Mouse (Mus musculus): Measurements from ENCODE around the gene Gm7970. TPM values are rescaled to one million over a fixed set of nuclear protein-coding genes. Genes with fewer than 3 reads are reported as not detected.
"Not testable (repeated sequence)": the region's sequence is repeated elsewhere in the genome, so short reads cannot be mapped to it uniquely, and the experiment has no call there.

The Gm7970 gene
- not detected in 2 replicates for polyA plus RNA-seq (2015; fragmentation: Nextera tagmentation; extraction: Ambion mirVana)

DNA sequence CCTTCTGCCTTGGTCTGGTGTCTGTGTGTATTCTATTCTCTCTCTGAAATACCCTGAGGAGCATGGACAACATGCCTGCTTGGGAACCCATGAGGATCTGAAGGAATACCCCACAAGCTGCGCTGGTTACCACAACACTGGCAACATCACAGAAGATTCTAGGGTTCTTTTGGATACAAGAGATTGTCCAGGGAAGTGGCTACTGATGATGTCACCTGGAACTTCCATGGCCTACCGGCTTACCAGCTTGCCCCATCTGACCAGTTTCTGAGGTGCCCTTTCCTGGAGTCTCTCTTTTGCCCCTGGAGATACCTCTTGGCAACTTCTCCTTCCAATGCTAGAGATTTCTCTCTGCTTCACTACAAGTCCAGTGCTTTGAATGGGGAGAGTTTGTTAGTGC is at the start of gene Gm7970:
Gene Gm7970, minus strand, starts transcription at position 101 of the 400 bp plus-strand sequence.
- H3K27me3 ChIP-seq; H3K4me1 ChIP-seq (replicated peaks); H3K36me3 ChIP-seq; H3K4me2 ChIP-seq; H3K27ac ChIP-seq (replicated peaks); ATAC-seq (ENCODE audit: low FRiP score, low read depth); H3K9ac ChIP-seq; H3K4me3 ChIP-seq; H3K9me3 ChIP-seq: not testable (repeated sequence)
- WGBS: no CpG with 5 or more reads among the region's 2 CpGs

DNA sequence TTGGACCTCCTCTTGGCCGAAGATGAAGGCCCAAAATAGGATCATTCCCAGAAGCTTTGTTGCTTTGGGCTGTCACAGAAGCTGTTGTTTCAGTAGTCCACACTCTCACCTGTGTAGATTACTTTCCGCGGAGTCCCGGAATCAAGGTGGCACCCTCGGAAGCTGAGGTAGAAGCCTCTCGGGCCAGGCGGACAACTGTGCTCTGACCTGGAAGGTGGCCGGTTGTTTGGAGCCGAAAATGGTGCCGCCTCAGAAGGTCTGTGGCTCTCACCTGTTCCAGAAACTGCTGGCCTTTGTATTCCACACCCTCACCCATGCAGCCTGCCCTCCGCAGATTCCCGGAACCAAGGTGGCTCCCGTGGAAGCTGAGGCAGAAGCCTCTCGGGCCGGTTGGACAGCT is 45.6 kb upstream of the Gm7970 start:
- WGBS: 92% methylated on average over 15 of the region's 15 CpGs
- not testable (repeated sequence) for H3K9me3 ChIP-seq; H3K4me1 ChIP-seq (replicated peaks); H3K9ac ChIP-seq; H3K27ac ChIP-seq (replicated peaks); H3K4me2 ChIP-seq; H3K36me3 ChIP-seq; H3K27me3 ChIP-seq; H3K4me3 ChIP-seq; ATAC-seq (ENCODE audit: low FRiP score, low read depth)

GRCm38 (mm10) chr14:41586346-41586745 is 31.0 kb upstream of the Gm7970 start:
- H3K36me3 ChIP-seq; H3K4me1 ChIP-seq (replicated peaks); H3K4me2 ChIP-seq; H3K9ac ChIP-seq; H3K4me3 ChIP-seq; H3K27me3 ChIP-seq; H3K9me3 ChIP-seq; ATAC-seq (ENCODE audit: low FRiP score, low read depth); H3K27ac ChIP-seq (replicated peaks): not testable (repeated sequence)
- WGBS: 70% methylated on average over 1 of the region's 1 CpGs

DNA sequence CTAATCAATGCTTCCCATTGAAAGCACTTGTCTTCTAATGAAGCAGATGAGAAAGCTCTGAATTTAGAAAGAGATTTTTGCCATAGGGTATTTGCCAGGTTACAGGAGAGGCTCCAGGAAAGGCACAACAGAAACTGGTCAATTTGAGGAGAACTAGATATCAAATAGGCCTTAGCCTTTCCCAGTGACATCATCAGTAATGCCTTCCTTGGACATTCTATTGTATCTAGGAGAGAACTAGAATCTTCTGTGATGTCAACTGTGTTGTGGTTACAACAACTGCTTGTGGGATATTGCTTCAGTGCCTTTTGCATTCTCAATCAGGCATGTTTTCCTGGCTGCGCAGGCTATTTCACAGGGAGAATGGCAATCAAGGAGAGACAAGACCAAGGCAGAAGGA is 17.5 kb upstream of the Gm7970 start, which contains the start of gene 1700049E17Rik2:
Gene 1700049E17Rik2, plus strand, starts transcription at position 301 of the 400 bp plus-strand sequence.
- not testable (repeated sequence) for ATAC-seq (ENCODE audit: low FRiP score, low read depth); H3K9ac ChIP-seq
- no CpG with 5 or more reads among the region's 1 CpGs for WGBS

GRCm38 (mm10) chr14:41524695-41525094 is 30.7 kb downstream of the Gm7970 start:
- not testable (repeated sequence) for H3K4me3 ChIP-seq, H3K36me3 ChIP-seq
- 77% methylated on average over 1 of the region's 1 CpGs for WGBS

More for the DNA sequence above, 17.5 kb upstream of the Gm7970 start, which contains the start of gene 1700049E17Rik2:
- not testable (repeated sequence) for H3K36me3 ChIP-seq; H3K4me2 ChIP-seq; H3K4me3 ChIP-seq; H3K27ac ChIP-seq (replicated peaks); H3K9me3 ChIP-seq; H3K4me1 ChIP-seq (replicated peaks); H3K27me3 ChIP-seq

DNA sequence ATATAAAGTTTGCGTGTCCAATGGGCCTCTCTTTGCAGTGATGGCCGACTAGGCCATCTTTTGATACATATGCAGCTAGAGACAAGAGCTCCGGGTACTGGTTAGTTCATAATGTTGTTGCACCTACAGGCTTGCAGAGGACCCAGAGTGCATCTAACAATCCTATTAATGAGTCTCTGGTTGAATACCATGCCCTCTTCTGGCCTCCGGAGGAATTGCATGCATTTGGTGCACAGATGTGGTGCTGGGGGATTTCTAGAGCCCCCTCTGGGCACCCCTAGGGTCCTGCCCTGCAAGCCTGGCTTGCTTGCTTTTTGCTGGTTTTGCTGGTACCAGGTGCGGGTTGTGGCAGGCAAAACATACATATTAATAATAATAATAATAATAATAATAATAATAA is 34.7 kb downstream of the Gm7970 start:
- H3K9ac ChIP-seq; ATAC-seq (ENCODE audit: low FRiP score, low read depth); H3K27me3 ChIP-seq; H3K4me1 ChIP-seq (replicated peaks); H3K27ac ChIP-seq (replicated peaks); H3K9me3 ChIP-seq; H3K4me3 ChIP-seq; H3K4me2 ChIP-seq; H3K36me3 ChIP-seq: not testable (repeated sequence)
- WGBS: 75% methylated on average over 5 of the region's 5 CpGs

More at GRCm38 (mm10) chr14:41524695-41525094, 30.7 kb downstream of the Gm7970 start:
- H3K4me1 ChIP-seq (replicated peaks); H3K27me3 ChIP-seq; H3K9ac ChIP-seq; H3K27ac ChIP-seq (replicated peaks); ATAC-seq (ENCODE audit: low FRiP score, low read depth); H3K4me2 ChIP-seq; H3K9me3 ChIP-seq: not testable (repeated sequence)

Other genes with a start within 250 kb of the Gm7970 start
- not detected in 2 replicates for gene Gm5798, start 207.0 kb downstream of the Gm7970 start, polyA plus RNA-seq (2015; fragmentation: Nextera tagmentation; extraction: Ambion mirVana)
- 0.18 TPM in 1 of 2 replicates, not detected in the other for gene Gm7945, start 169.2 kb downstream of the Gm7970 start, polyA plus RNA-seq (2015; fragmentation: Nextera tagmentation; extraction: Ambion mirVana)
- gene Gm6482, start 147.3 kb downstream of the Gm7970 start, polyA plus RNA-seq (2015; fragmentation: Nextera tagmentation; extraction: Ambion mirVana): 0.30 TPM in 1 of 2 replicates, not detected in the other
- not detected in 2 replicates for gene Gm7954, start 102.1 kb downstream of the Gm7970 start, polyA plus RNA-seq (2015; fragmentation: Nextera tagmentation; extraction: Ambion mirVana)
- gene Gm3486, start 66.1 kb downstream of the Gm7970 start, polyA plus RNA-seq (2015; fragmentation: Nextera tagmentation; extraction: Ambion mirVana): not detected in 2 replicates
- not detected in 2 replicates for gene 1700049E17Rik2, start 17.6 kb upstream of the Gm7970 start, polyA plus RNA-seq (2015; fragmentation: Nextera tagmentation; extraction: Ambion mirVana)
- not detected in 2 replicates for gene Gm3072, start 69.0 kb upstream of the Gm7970 start, polyA plus RNA-seq (2015; fragmentation: Nextera tagmentation; extraction: Ambion mirVana)
- gene Gm3676, start 90.9 kb upstream of the Gm7970 start, polyA plus RNA-seq (2015; fragmentation: Nextera tagmentation; extraction: Ambion mirVana): not detected in 2 replicates
- gene Gm8068, start 146.3 kb upstream of the Gm7970 start, polyA plus RNA-seq (2015; fragmentation: Nextera tagmentation; extraction: Ambion mirVana): not detected in 2 replicates
- gene Gm7929, start 195.0 kb upstream of the Gm7970 start, polyA plus RNA-seq (2015; fragmentation: Nextera tagmentation; extraction: Ambion mirVana): not detected in 2 replicates
- gene Gm47189, start 216.9 kb upstream of the Gm7970 start, polyA plus RNA-seq (2015; fragmentation: Nextera tagmentation; extraction: Ambion mirVana): not detected in 2 replicates